Mouse (Mus musculus): ENCODE data around the gene Med23.

DNA sequence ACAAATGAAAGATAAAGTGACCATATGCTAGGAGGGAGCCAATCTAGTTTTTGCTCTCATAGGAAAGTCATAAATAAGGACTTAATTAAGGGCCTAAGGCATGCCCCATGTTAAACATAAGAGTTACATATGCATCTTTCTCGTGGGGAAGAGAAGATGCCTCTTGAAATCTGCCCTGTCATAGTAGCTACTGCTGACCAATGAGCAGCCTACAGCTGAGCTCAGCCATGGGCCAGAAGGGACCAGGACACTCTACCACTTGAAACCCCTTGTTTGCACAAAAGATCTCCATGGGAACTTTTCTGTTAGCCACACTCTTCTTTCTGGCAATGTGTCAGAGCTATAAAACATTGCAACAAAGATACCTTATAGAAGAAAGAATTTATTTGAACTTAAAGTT is 46.5 kb upstream of the Med23 start:
- TF ChIP-seq GATA1 (IDR thresholded peaks at IDR 0.05; ENCODE audit: low read length) (no peak), TAL1 (IDR thresholded peaks at IDR 0.05; ENCODE audit: low read length) (no peak)

All from erythroblast, embryonic 14.5 days (primary cell).